Mouse (Mus musculus): ENCODE measurements around the gene Grifin.

DNA sequence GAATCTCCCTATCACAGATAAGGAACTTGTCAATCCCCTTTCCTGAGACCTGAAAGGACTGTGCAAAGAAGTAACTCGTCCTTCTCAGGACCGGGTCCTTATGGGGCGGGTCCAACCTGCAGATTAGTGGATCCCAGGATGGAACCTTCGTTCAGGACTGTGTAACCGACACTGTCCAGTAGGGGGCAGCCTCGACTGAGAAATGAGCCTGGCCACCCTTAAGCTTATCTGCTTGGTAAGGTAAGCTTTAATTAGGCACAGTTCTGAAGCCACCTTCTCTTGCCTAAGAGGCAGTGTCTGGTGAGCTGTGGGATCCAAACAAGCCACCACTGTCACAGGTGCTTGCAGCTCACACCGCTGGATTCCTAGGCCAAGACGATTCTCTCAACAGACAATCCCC lies 24.8 kb downstream of the Grifin start:
- TF ChIP-seq GATA1 (IDR thresholded peaks at IDR 0.05; ENCODE audit: low read length) = no peak
- no peak for TF ChIP-seq TAL1 (IDR thresholded peaks at IDR 0.05; ENCODE audit: low read length)
